8 mouse cellular contexts compared by ENCODE assay signal in the genomic region with DNA sequence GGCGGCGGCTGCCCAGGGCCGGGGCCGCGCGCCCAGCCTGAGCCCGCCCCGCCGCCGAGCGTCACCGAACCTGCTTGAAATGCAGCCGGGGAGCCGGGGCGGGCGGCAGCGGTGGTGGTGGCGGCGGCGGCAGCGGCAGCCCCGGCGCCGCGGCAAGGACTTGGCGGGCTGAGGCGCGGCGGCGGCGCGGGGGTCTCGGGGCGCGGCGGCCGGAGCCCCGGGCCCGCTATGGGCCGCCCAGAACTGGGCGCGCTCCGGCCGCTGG. TPM values are rescaled to one million over a fixed set of nuclear protein-coding genes. Genes with fewer than 3 reads are reported as not detected.
DNase-seq lines count a peak whose midpoint lies in the region; ATAC-seq and TF ChIP-seq lines count a peak whose summit lies in the region.

A gene (plus strand): TSS at position 77 of the 265 bp plus-strand sequence.

- TF ChIP-seq CTCF in ES-Bruce4 (IDR thresholded peaks at IDR 0.05; ENCODE audit: low read depth, low read length), result no peak

- no peak for TF ChIP-seq EP300 in ES-Bruce4 (IDR thresholded peaks at IDR 0.05; ENCODE audit: insufficient read depth, low read depth, low read length)

- H3K9me3 ChIP-seq in heart, embryonic 14.5 days (ENCODE audit: control insufficient read depth, low read length), result no peaks in the 10 kb centered on the region
- no peaks in the 10 kb centered on the region for H3K9me3 ChIP-seq in ES-Bruce4 (replicated peaks; ENCODE audit: control insufficient read depth, insufficient read depth, low read length, poor library complexity, severe bottlenecking)
- H3K9me3 ChIP-seq in forebrain, embryonic 11.5 days (ENCODE audit: control insufficient read depth, low read length), result no peaks in the 10 kb centered on the region
- H3K9me3 ChIP-seq in neural tube, embryonic 13.5 days, result no peaks in the 10 kb centered on the region

- peak within 1 kb of the TSS; percentile 65 to 68 for H3K4me3 ChIP-seq in heart, embryonic 14.5 days (ENCODE audit: control insufficient read depth in 1 of 2, insufficient read depth in 1 of 2, low read depth in 1 of 2, low read length in 2 of 2)
- H3K4me3 ChIP-seq in ES-Bruce4 (ENCODE audit: low read depth, low read length), result peak within 1 kb of the TSS; percentile 78
- H3K4me3 ChIP-seq in forebrain, embryonic 11.5 days (ENCODE audit: low read depth, low read length), result peak within 1 kb of the TSS; percentile 81
- peak within 1 kb of the TSS; percentile 88 for H3K4me3 ChIP-seq in neural tube, embryonic 13.5 days

- DNase-seq in heart, postnatal 25 days (ENCODE audit: low spot score), result no peak
- no peak for DNase-seq in forebrain, embryonic 11.5 days (ENCODE audit: low spot score)
- DNase-seq in left cerebral cortex, postnatal 14 days (ENCODE audit: low spot score in 2 of 2), result no peak
- DNase-seq in cerebellum, postnatal 10 days, result no peak
- DNase-seq in cerebellum, adult 9-11 months, result no peak

- 0% methylated on average over 9 of the region's 44 CpGs for WGBS in heart, embryonic 14.5 days
- 2% methylated on average over 30 of the region's 44 CpGs for WGBS in forebrain, embryonic 11.5 days
- 0% methylated on average over 23 of the region's 44 CpGs for WGBS in neural tube, embryonic 13.5 days

- ATAC-seq in heart, embryonic 14.5 days (ENCODE audit: insufficient number of reproducible peaks, insufficient read depth, low FRiP score, low read depth), result no peak
- 0 out of 2 replicates have a peak, but pooled peaks have one; percentile 0 for ATAC-seq in forebrain, embryonic 11.5 days (replicated peaks; ENCODE audit: low FRiP score)
- no peak; the same call in 1 of the 2 replicates for ATAC-seq in neural tube, embryonic 13.5 days (ENCODE audit: low read depth)

- intact Hi-C loops in heart, postnatal 25 days (cut with DNase I), result no loop called here
- intact Hi-C loops in left cerebral cortex, postnatal 14 days (cut with DNase I), result loop anchor here (2.0 to 5.0 kb wide), 2 partner anchors 40 to 63 kb away; no protein-coding TSS in a partner anchor

- peaks cover 41% of the 10 kb centered on the region for H3K27me3 ChIP-seq in heart, embryonic 14.5 days (ENCODE audit: control insufficient read depth, insufficient read depth, low read length)
- H3K27me3 ChIP-seq in ES-Bruce4 (ENCODE audit: control insufficient read depth, insufficient read depth, low read length, poor library complexity, severe bottlenecking), result no peaks in the 10 kb centered on the region
- no peaks in the 10 kb centered on the region for H3K27me3 ChIP-seq in forebrain, embryonic 11.5 days (ENCODE audit: control insufficient read depth, insufficient read depth, low read length)
- H3K27me3 ChIP-seq in neural tube, embryonic 13.5 days, result no peaks in the 10 kb centered on the region

- peaks cover 9 to 14% of the 10 kb centered on the region in 2 experiments; a peak in 3 of 4 replicates for H3K4me1 ChIP-seq in heart, embryonic 14.5 days (ENCODE audit: control insufficient read depth in 2 of 2, insufficient read depth in 2 of 2, low read length in 2 of 2)
- peaks cover 2% of the 10 kb centered on the region for H3K4me1 ChIP-seq in ES-Bruce4 (ENCODE audit: control insufficient read depth, insufficient read depth, low read length)
- peaks cover 14% of the 10 kb centered on the region for H3K4me1 ChIP-seq in forebrain, embryonic 11.5 days (replicated peaks; ENCODE audit: control insufficient read depth, insufficient read depth, low read length)
- peaks cover 55% of the 10 kb centered on the region for H3K4me1 ChIP-seq in neural tube, embryonic 13.5 days (replicated peaks)

- H3K4me2 ChIP-seq in heart, embryonic 14.5 days (ENCODE audit: low read length), result peak within 1 kb of the TSS; percentile 100
- H3K4me2 ChIP-seq in forebrain, embryonic 11.5 days (ENCODE audit: low read depth, low read length, severe bottlenecking), result peak within 1 kb of the TSS; percentile 92
- peak within 1 kb of the TSS; percentile 97 for H3K4me2 ChIP-seq in neural tube, embryonic 13.5 days

- peak within 1 kb of the TSS; percentile 73 for H3K9ac ChIP-seq in heart, embryonic 14.5 days (ENCODE audit: low read length)
- peak within 1 kb of the TSS; percentile 81 for H3K9ac ChIP-seq in ES-Bruce4 (ENCODE audit: low read depth, poor library complexity, severe bottlenecking)
- peak within 1 kb of the TSS; percentile 94 for H3K9ac ChIP-seq in forebrain, embryonic 11.5 days (ENCODE audit: low read length)
- H3K9ac ChIP-seq in neural tube, embryonic 13.5 days, result peak within 1 kb of the TSS; percentile 98

- no peak within 1 kb of the TSS for H3K27ac ChIP-seq in heart, embryonic 14.5 days (replicated peaks in 1 of 2; ENCODE audit: control insufficient read depth in 1 of 2, insufficient read depth in 1 of 2, low read depth in 2 of 2, low read length in 2 of 2)
- H3K27ac ChIP-seq in ES-Bruce4 (ENCODE audit: insufficient read depth, low read length), result no peak within 1 kb of the TSS
- peak within 1 kb of the TSS; percentile 94 for H3K27ac ChIP-seq in forebrain, embryonic 11.5 days (ENCODE audit: low read depth, low read length)
- H3K27ac ChIP-seq in neural tube, embryonic 13.5 days (replicated peaks), result peak within 1 kb of the TSS; percentile 98

- TF ChIP-seq POLR2A in ES-Bruce4 (IDR thresholded peaks at IDR 0.05; ENCODE audit: insufficient read depth, low read length), result no peak

- no peaks in the 10 kb centered on the region for H3K36me3 ChIP-seq in heart, embryonic 14.5 days (ENCODE audit: control insufficient read depth, insufficient read depth, low read length)
- H3K36me3 ChIP-seq in ES-Bruce4 (ENCODE audit: control insufficient read depth, insufficient read depth, low read length, poor library complexity, severe bottlenecking), result no peaks in the 10 kb centered on the region
- no peaks in the 10 kb centered on the region for H3K36me3 ChIP-seq in forebrain, embryonic 11.5 days (ENCODE audit: control insufficient read depth, insufficient read depth, low read length)
- H3K36me3 ChIP-seq in neural tube, embryonic 13.5 days, result peaks cover 14% of the 10 kb centered on the region; the same call in 1 of the 2 replicates

RNA-seq across cellular contexts. Expression of the gene that starts here (rescaled TPM):
- 0.26 and 0.76 TPM in 2 replicates for polyA plus RNA-seq in heart, embryonic 14.5 days (2014; fragmentation: Nextera tagmentation; extraction: Ambion mirVana)
- 1 to 10 TPM in 1 of 2 experiments, under 1 TPM in 1; 0.75 to 1.6 TPM for total RNA-seq in heart, postnatal 25 days (2021)
- 24.1 and 26.8 TPM in 2 replicates for polyA plus RNA-seq in ES-Bruce4 (2011; ENCODE audit: insufficient read depth, insufficient read length, low read depth, missing spikeins)
- polyA plus RNA-seq in forebrain, embryonic 11.5 days (2014; fragmentation: Nextera tagmentation; extraction: Ambion mirVana), result 33.9 and 36.6 TPM in 2 replicates
- 100 to 1,000 TPM; 123 to 136 TPM for total RNA-seq in left cerebral cortex, postnatal 14 days (2021)
- polyA plus RNA-seq in neural tube, embryonic 13.5 days (2015; fragmentation: Nextera tagmentation; extraction: Ambion mirVana), result 51.2 and 54.3 TPM in 2 replicates

Comparison
In these comparisons a context has a peak if more than half of its experiments do, and no peak if none do; other contexts are left out.
1. RNA of the gene that starts here (total RNA-seq): 123 to 136 TPM in left cerebral cortex, postnatal 14 days; 0.75 to 1.6 TPM in heart, postnatal 25 days; every median in the first group is over 10 times any median in the second.
2. RNA of the gene that starts here (polyA plus RNA-seq): 51.2 to 54.3 TPM in neural tube, embryonic 13.5 days, 33.9 to 36.6 TPM in forebrain, embryonic 11.5 days and 24.1 to 26.8 TPM in ES-Bruce4; 0.26 to 0.76 TPM in heart, embryonic 14.5 days; every median in the first group is over 10 times any median in the second.
3. H3K27ac ChIP-seq: peak in forebrain, embryonic 11.5 days (single experiment) and neural tube, embryonic 13.5 days (single experiment); none in heart, embryonic 14.5 days (0 of 2) and ES-Bruce4 (single experiment).
4. Peak in every context shown above with its lines, with median percentiles within 50 percentile points of each other: H3K4me2 ChIP-seq, H3K4me3 ChIP-seq and H3K9ac ChIP-seq.